Mouse (Mus musculus): Measurements from ENCODE around the gene Adora3. TPM values are rescaled to one million over a fixed set of nuclear protein-coding genes. Genes with fewer than 3 reads are reported as not detected.

Gene Adora3
- polyA plus RNA-seq, 1 experiment from 2014 or later, result 0.17 TPM

- Histone ChIP-seq H3K9ac (no peak overlapping the region), H3K4me1 (no peaks in the 10 kb centered on the region), H3K36me3 (replicated peaks) (no peaks in the 10 kb centered on the region), H3K4me2 (no peak overlapping the region), H3K9me3 (no peaks in the 10 kb centered on the region), H3K27me3 (replicated peaks) (no peaks in the 10 kb centered on the region), H3K27ac (no peak overlapping the region), H3K4me3 (no peak overlapping the region)
- WGBS, result 84% methylated on average over 7 of the region's 7 CpGs
- no peak for ATAC-seq (replicated peaks)
Measured at GRCm38 (mm10) chr3:105929821-105930220, 59.2 kb downstream of the Adora3 start.

- H3K9me3 ChIP-seq, result no peaks in the 10 kb centered on the region
- H3K27ac ChIP-seq, result no peak overlapping the region
- WGBS, result 96% methylated on average over 2 of the region's 2 CpGs
- H3K36me3 ChIP-seq (replicated peaks), result no peaks in the 10 kb centered on the region
- H3K9ac ChIP-seq, result no peak overlapping the region
- no peak overlapping the region for H3K4me2 ChIP-seq
- H3K4me3 ChIP-seq, result no peak overlapping the region
- no peaks in the 10 kb centered on the region for H3K4me1 ChIP-seq
- H3K27me3 ChIP-seq (replicated peaks), result no peaks in the 10 kb centered on the region
- no peak for ATAC-seq (replicated peaks)
Measured at GRCm38 (mm10) chr3:105931095-105931494, 60.4 kb downstream of the Adora3 start.

GRCm38 (mm10) chr3:105932240-105933071, 61.8 kb downstream of the Adora3 start, which contains the start of gene I830077J02Rik:
I830077J02Rik (minus strand) TSS chr3:105932664.
- WGBS, result 89% methylated on average over 8 of the region's 8 CpGs

GRCm38 (mm10) chr3:105933926-105934325, 63.3 kb downstream of the Adora3 start:
- Histone ChIP-seq H3K4me3 (no peak overlapping the region), H3K9me3 (no peaks in the 10 kb centered on the region), H3K27me3 (replicated peaks) (no peaks in the 10 kb centered on the region), H3K27ac (no peak overlapping the region), H3K9ac (no peak overlapping the region), H3K4me2 (no peak overlapping the region), H3K4me1 (no peaks in the 10 kb centered on the region), H3K36me3 (replicated peaks) (0 out of 2 replicates have a peak, but pooled peaks cover 3% of the 10 kb centered on the region)
- no peak for ATAC-seq (replicated peaks)
- WGBS, result 96% methylated on average over 6 of the region's 6 CpGs

More at GRCm38 (mm10) chr3:105932240-105933071, 61.8 kb downstream of the Adora3 start, which contains the start of gene I830077J02Rik:
- no peak within 1 kb of the TSS for H3K4me3 ChIP-seq
- H3K4me1 ChIP-seq, result no peaks in the 10 kb centered on the region
- H3K4me2 ChIP-seq, result no peak within 1 kb of the TSS
- H3K36me3 ChIP-seq (replicated peaks), result no peaks in the 10 kb centered on the region
- H3K27me3 ChIP-seq (replicated peaks), result no peaks in the 10 kb centered on the region
- no peaks in the 10 kb centered on the region for H3K9me3 ChIP-seq
- no peak within 1 kb of the TSS for H3K27ac ChIP-seq
- no peak for ATAC-seq (replicated peaks)
- no peak within 1 kb of the TSS for H3K9ac ChIP-seq

- Histone ChIP-seq H3K4me3 (no peak overlapping the region), H3K27me3 (replicated peaks) (no peaks in the 10 kb centered on the region), H3K9me3 (no peaks in the 10 kb centered on the region), H3K4me1 (no peaks in the 10 kb centered on the region), H3K9ac (no peak overlapping the region), H3K27ac (no peak overlapping the region), H3K36me3 (replicated peaks) (0 out of 2 replicates have a peak, but pooled peaks cover 3% of the 10 kb centered on the region), H3K4me2 (no peak overlapping the region)
- ATAC-seq (replicated peaks), result no peak
- WGBS, result 85% methylated on average over 5 of the region's 5 CpGs
Measured at GRCm38 (mm10) chr3:105935033-105935432, 64.4 kb downstream of the Adora3 start.

- Histone ChIP-seq H3K9me3 (no peaks in the 10 kb centered on the region), H3K4me3 (no peak overlapping the region), H3K36me3 (replicated peaks) (peaks cover 9% of the 10 kb centered on the region; the same call in 1 of the 2 replicates), H3K27ac (no peak overlapping the region), H3K9ac (no peak overlapping the region), H3K4me1 (no peaks in the 10 kb centered on the region), H3K27me3 (replicated peaks) (no peaks in the 10 kb centered on the region), H3K4me2 (no peak overlapping the region)
- 96% methylated on average over 4 of the region's 4 CpGs for WGBS
- no peak for ATAC-seq (replicated peaks)
Measured at GRCm38 (mm10) chr3:105936111-105936510, 65.5 kb downstream of the Adora3 start.

- no peak overlapping the region for H3K27ac ChIP-seq
- no peak overlapping the region for H3K4me2 ChIP-seq
- no peaks in the 10 kb centered on the region for H3K9me3 ChIP-seq
- no peaks in the 10 kb centered on the region for H3K27me3 ChIP-seq (replicated peaks)
- H3K4me3 ChIP-seq, result no peak overlapping the region
- no peak overlapping the region for H3K9ac ChIP-seq
- ATAC-seq (replicated peaks), result no peak
- H3K36me3 ChIP-seq (replicated peaks), result peaks cover 57% of the 10 kb centered on the region
- 0 out of 2 replicates have a peak, but pooled peaks cover 2% of the 10 kb centered on the region for H3K4me1 ChIP-seq
- 94% methylated on average over 7 of the region's 7 CpGs for WGBS
Measured at GRCm38 (mm10) chr3:105951348-105951747, 80.7 kb downstream of the Adora3 start.

- Histone ChIP-seq H3K9ac (no peak overlapping the region), H3K4me1 (peaks cover 39% of the 10 kb centered on the region), H3K27ac (no peak overlapping the region), H3K36me3 (replicated peaks) (peaks cover 29% of the 10 kb centered on the region), H3K27me3 (replicated peaks) (no peaks in the 10 kb centered on the region), H3K4me2 (peak overlapping the region; percentile 71), H3K9me3 (no peaks in the 10 kb centered on the region), H3K4me3 (no peak overlapping the region; the same call in 1 of the 2 replicates)
- WGBS, result 91% methylated on average over 1 of the region's 1 CpGs
- no peak for ATAC-seq (replicated peaks)
Measured at GRCm38 (mm10) chr3:105957235-105957634, 86.6 kb downstream of the Adora3 start.

- no peak for ATAC-seq (replicated peaks)
- whole genome bisulfite sequencing, result 36% methylated on average over 5 of the region's 5 CpGs
- Histone ChIP-seq H3K36me3 (replicated peaks) (peaks cover 29% of the 10 kb centered on the region), H3K4me3 (peak overlapping the region; percentile 87), H3K9ac (peak overlapping the region; percentile 98), H3K4me2 (peak overlapping the region; percentile 71), H3K27ac (no peak overlapping the region), H3K4me1 (peaks cover 39% of the 10 kb centered on the region), H3K9me3 (no peaks in the 10 kb centered on the region), H3K27me3 (replicated peaks) (no peaks in the 10 kb centered on the region)
Measured at GRCm38 (mm10) chr3:105958204-105958603, 87.5 kb downstream of the Adora3 start.

Other genes starting within 250 kb of the Adora3 start
- 25.9 and 26.3 TPM in 2 replicates for gene Ddx20, start 183.3 kb upstream of the Adora3 start, polyA plus RNA-seq (2015; fragmentation: Nextera tagmentation; extraction: Ambion mirVana)
- gene Inka2, start 166.3 kb upstream of the Adora3 start, polyA plus RNA-seq (2015; fragmentation: Nextera tagmentation; extraction: Ambion mirVana), result 4.8 and 6.0 TPM in 2 replicates
- gene Rap1a, start 69.5 kb upstream of the Adora3 start, polyA plus RNA-seq (2015; fragmentation: Nextera tagmentation; extraction: Ambion mirVana), result 63.4 and 68.6 TPM in 2 replicates
- 0.18 TPM in 1 of 2 replicates, not detected in the other for gene Tmigd3, start within 50 bp of the Adora3 start, polyA plus RNA-seq (2015; fragmentation: Nextera tagmentation; extraction: Ambion mirVana)
- gene I830077J02Rik, start 61.8 kb downstream of the Adora3 start, polyA plus RNA-seq (2015; fragmentation: Nextera tagmentation; extraction: Ambion mirVana), result 0.34 and 0.38 TPM in 2 replicates
- 100 and 101 TPM in 2 replicates for gene Wdr77, start 88.5 kb downstream of the Adora3 start, polyA plus RNA-seq (2015; fragmentation: Nextera tagmentation; extraction: Ambion mirVana)
- gene Atp5f1, start 89.2 kb downstream of the Adora3 start, polyA plus RNA-seq (2015; fragmentation: Nextera tagmentation; extraction: Ambion mirVana), result 486 and 492 TPM in 2 replicates
- gene Ovgp1, start 102.9 kb downstream of the Adora3 start, polyA plus RNA-seq (2015; fragmentation: Nextera tagmentation; extraction: Ambion mirVana), result 4.5 and 6.1 TPM in 2 replicates
- 6.1 and 6.2 TPM in 2 replicates for gene Pifo, start 143.8 kb downstream of the Adora3 start, polyA plus RNA-seq (2015; fragmentation: Nextera tagmentation; extraction: Ambion mirVana)
- 0.22 TPM in 1 of 2 replicates, not detected in the other for gene Chil5, start 162.0 kb downstream of the Adora3 start, polyA plus RNA-seq (2015; fragmentation: Nextera tagmentation; extraction: Ambion mirVana)
- gene Chia1, start 242.4 kb downstream of the Adora3 start, polyA plus RNA-seq (2015; fragmentation: Nextera tagmentation; extraction: Ambion mirVana), result 1.2 TPM in 2 replicates